24 mouse cellular contexts compared by ENCODE assay signal in genomic region chr1:128394657-128395056, GRCm38 (mm10).
"Had no signal": no experiment of that assay in that cellular context is flagged by ENCODE, and none has a peak within 500 bp of the region (broad histone marks: within the 10 kb centered on the region; RNA-seq: fewer than 3 reads in every experiment).

No protein-coding gene starts in this region.

- H3K4me1 ChIP-seq: embryonic facial prominence, embryonic 10.5 days; embryonic facial prominence, embryonic 12.5 days; embryonic facial prominence, embryonic 13.5 days; embryonic facial prominence, embryonic 15.5 days; forebrain, embryonic 15.5 days; heart, embryonic 10.5 days had no signal

- H3K27ac ChIP-seq: embryonic facial prominence, embryonic 10.5 days; embryonic facial prominence, embryonic 12.5 days; embryonic facial prominence, embryonic 13.5 days; embryonic facial prominence, embryonic 15.5 days; forebrain, embryonic 10.5 days; forebrain, embryonic 12.5 days; forebrain, embryonic 13.5 days; forebrain, embryonic 15.5 days; gastrocnemius, adult 2 months; heart, adult 2 months; heart, embryonic 10.5 days had no signal

- H3K4me3 ChIP-seq: embryonic facial prominence, embryonic 10.5 days; embryonic facial prominence, embryonic 12.5 days; embryonic facial prominence, embryonic 13.5 days; embryonic facial prominence, embryonic 15.5 days; erythroblast, embryonic 14.5 days; forebrain, embryonic 10.5 days; forebrain, embryonic 12.5 days; forebrain, embryonic 13.5 days; forebrain, embryonic 15.5 days; gastrocnemius, adult 2 months; heart, adult 2 months; heart, embryonic 10.5 days had no signal

- H3K9ac ChIP-seq: embryonic facial prominence, embryonic 12.5 days; embryonic facial prominence, embryonic 13.5 days; embryonic facial prominence, embryonic 15.5 days; forebrain, embryonic 12.5 days; forebrain, embryonic 13.5 days; forebrain, embryonic 15.5 days; forebrain, postnatal 0 days had no signal

- DNase-seq: cerebellum, postnatal 10 days; cerebellum, postnatal 14 days; cerebellum, postnatal 25 days; cerebellum, postnatal 36 days; embryo, embryonic 11 days; forebrain, postnatal 0 days; gastrocnemius, adult 2 months; gastrocnemius, postnatal 10 days; gastrocnemius, postnatal 14 days; gastrocnemius, postnatal 25 days; gastrocnemius, postnatal 36 days; heart, adult 11 months; heart, adult 18-20 months; heart, adult 2 months had no signal

- H3K27me3 ChIP-seq: embryonic facial prominence, embryonic 12.5 days; embryonic facial prominence, embryonic 13.5 days; embryonic facial prominence, embryonic 15.5 days; forebrain, embryonic 12.5 days; forebrain, embryonic 13.5 days; forebrain, embryonic 15.5 days had no signal

- H3K9me3 ChIP-seq: embryonic facial prominence, embryonic 10.5 days; embryonic facial prominence, embryonic 12.5 days; embryonic facial prominence, embryonic 13.5 days; embryonic facial prominence, embryonic 15.5 days; forebrain, embryonic 10.5 days; forebrain, embryonic 12.5 days; forebrain, embryonic 13.5 days; forebrain, embryonic 15.5 days; heart, embryonic 10.5 days had no signal
